Comparison of ENCODE assay signal across 8 mouse cellular contexts in genomic region chr11:19992341-19993281, GRCm38 (mm10).
DNase-seq lines count a peak whose midpoint lies in the region; ATAC-seq and TF ChIP-seq lines count a peak whose summit lies in the region.

No protein-coding gene starts in this region.

- H3K9me3 ChIP-seq in forebrain, embryonic 14.5 days (replicated peaks; ENCODE audit: control insufficient read depth, low read length), result no peaks in the 10 kb centered on the region

- H3K4me2 ChIP-seq in forebrain, embryonic 14.5 days (ENCODE audit: low read length), result no peak overlapping the region

- H3K4me1 ChIP-seq in kidney, adult 2 months (ENCODE audit: control insufficient read depth, insufficient read depth, low read length), result peaks cover 39% of the 10 kb centered on the region
- peaks cover 44% of the 10 kb centered on the region for H3K4me1 ChIP-seq in small intestine, adult 2 months (ENCODE audit: control insufficient read depth, insufficient read depth, insufficient read length, low read length)
- H3K4me1 ChIP-seq in forebrain, embryonic 14.5 days (ENCODE audit: control insufficient read depth, insufficient read depth, low read length), result no peaks in the 10 kb centered on the region; the same call in 1 of the 2 replicates

- WGBS in kidney, adult 2 months, result 47% methylated on average over 15 of the region's 15 CpGs
- 28% methylated on average over 15 of the region's 15 CpGs for WGBS in small intestine, adult 2 months
- 84% methylated on average over 14 of the region's 15 CpGs for WGBS in forebrain, embryonic 14.5 days

- H3K27ac ChIP-seq in kidney, adult 2 months (ENCODE audit: insufficient read depth, low read depth, low read length), result peak overlapping the region; percentile 51
- H3K27ac ChIP-seq in small intestine, adult 2 months (ENCODE audit: insufficient read depth, low read depth, low read length), result peak overlapping the region; percentile 81
- H3K27ac ChIP-seq in forebrain, embryonic 14.5 days (ENCODE audit: low read depth, low read length), result no peak overlapping the region

- H3K4me3 ChIP-seq in kidney, adult 2 months (ENCODE audit: insufficient read depth, low read depth, low read length), result no peak overlapping the region
- H3K4me3 ChIP-seq in small intestine, adult 2 months (ENCODE audit: low read depth, low read length), result no peak overlapping the region
- no peak overlapping the region for H3K4me3 ChIP-seq in forebrain, embryonic 14.5 days (ENCODE audit: low read depth, low read length)

- no peaks in the 10 kb centered on the region for H3K36me3 ChIP-seq in kidney, adult 2 months (ENCODE audit: control insufficient read depth, insufficient read depth, low read length)
- no peaks in the 10 kb centered on the region for H3K36me3 ChIP-seq in small intestine, adult 2 months (ENCODE audit: control insufficient read depth, insufficient read depth, low read length)
- H3K36me3 ChIP-seq in forebrain, embryonic 14.5 days (ENCODE audit: control insufficient read depth, insufficient read depth, low read length), result no peaks in the 10 kb centered on the region

- H3K9ac ChIP-seq in forebrain, embryonic 14.5 days (ENCODE audit: low read length), result no peak overlapping the region

- TF ChIP-seq POLR2A in kidney, adult 2 months (IDR thresholded peaks at IDR 0.05; ENCODE audit: low read depth, low read length), result no peak
- no peak for TF ChIP-seq POLR2A in small intestine, adult 2 months (IDR thresholded peaks at IDR 0.05; ENCODE audit: low read depth, low read length)

- TF ChIP-seq CTCF in kidney, adult 2 months (conservative IDR thresholded peaks at IDR 0.05; ENCODE audit: insufficient read depth, insufficient read length, low read depth, low read length), result no peak
- TF ChIP-seq CTCF in small intestine, adult 2 months (IDR thresholded peaks at IDR 0.05; ENCODE audit: extremely low read depth, insufficient read length, insufficient replicate concordance, low read depth, low read length), result no peak

- H3K27me3 ChIP-seq in kidney, adult 2 months (replicated peaks; ENCODE audit: control insufficient read depth, insufficient read depth, low read length), result no peaks in the 10 kb centered on the region
- H3K27me3 ChIP-seq in small intestine, adult 2 months (ENCODE audit: control insufficient read depth, insufficient read depth, low read length), result no peaks in the 10 kb centered on the region
- no peaks in the 10 kb centered on the region for H3K27me3 ChIP-seq in forebrain, embryonic 14.5 days (replicated peaks; ENCODE audit: control insufficient read depth, insufficient read depth, low read length)

- no peak for ATAC-seq in forebrain, embryonic 14.5 days

- peak; percentile 78 for DNase-seq in kidney, adult 2 months
- no peak for DNase-seq in kidney, postnatal 25 days
- DNase-seq in T-cell, adult 2 months (ENCODE audit: low spot score), result peak; percentile 67
- DNase-seq in kidney, adult 9 months, result peak; percentile 79
- DNase-seq in urinary bladder, postnatal 4 days (ENCODE audit: low spot score in 2 of 2), result no peak
- DNase-seq in heart, adult 9 months (ENCODE audit: low spot score in 2 of 2), result no peak
- DNase-seq in forebrain, embryonic 14.5 days (ENCODE audit: low spot score), result no peak

Comparison
In these comparisons a context has a peak if more than half of its experiments do, and no peak if none do; other contexts are left out.
1. DNase-seq: peak in kidney, adult 2 months (single experiment), T-cell, adult 2 months (single experiment) and kidney, adult 9 months (single experiment); none in kidney, postnatal 25 days (0 of 2), urinary bladder, postnatal 4 days (0 of 2), heart, adult 9 months (0 of 2) and forebrain, embryonic 14.5 days (single experiment).